Mouse (Mus musculus): ENCODE measurements around the gene Fam216b. TPM values are rescaled to one million over a fixed set of nuclear protein-coding genes. Genes with fewer than 3 reads are reported as not detected.

The Fam216b gene
- polyA plus RNA-seq, 1 experiment, result not detected

GRCm38 (mm10) chr14:78048258-78048657, 40.5 kb downstream of the Fam216b start:
- no peak overlapping the region for H3K27ac ChIP-seq (ENCODE audit: control insufficient read depth, insufficient read depth, low read depth, low read length)
- no peaks in the 10 kb centered on the region for H3K36me3 ChIP-seq (ENCODE audit: control insufficient read depth, insufficient read depth, low read length)
- TF ChIP-seq CTCF (IDR thresholded peaks at IDR 0.05; ENCODE audit: control insufficient read depth, insufficient read depth, insufficient replicate concordance, low read depth, low read length) (no peak), POLR2A (IDR thresholded peaks at IDR 0.05; ENCODE audit: control insufficient read depth, low read depth, low read length) (no peak)
- H3K27me3 ChIP-seq (ENCODE audit: control insufficient read depth, insufficient read depth, low read length), result no peaks in the 10 kb centered on the region
- H3K4me1 ChIP-seq (ENCODE audit: control insufficient read depth, insufficient read depth, low read length), result no peaks in the 10 kb centered on the region
- no peak overlapping the region for H3K4me3 ChIP-seq (ENCODE audit: control insufficient read depth, low read depth, low read length)

- Histone ChIP-seq H3K36me3 (ENCODE audit: control insufficient read depth, insufficient read depth, low read length) (no peaks in the 10 kb centered on the region), H3K4me1 (ENCODE audit: control insufficient read depth, insufficient read depth, low read length) (no peaks in the 10 kb centered on the region; the same call in 1 of the 2 replicates), H3K27me3 (ENCODE audit: control insufficient read depth, insufficient read depth, low read length) (no peaks in the 10 kb centered on the region), H3K27ac (ENCODE audit: control insufficient read depth, insufficient read depth, low read depth, low read length) (no peak overlapping the region), H3K4me3 (ENCODE audit: control insufficient read depth, low read depth, low read length) (no peak overlapping the region)
- TF ChIP-seq POLR2A (IDR thresholded peaks at IDR 0.05; ENCODE audit: control insufficient read depth, low read depth, low read length) (no peak), CTCF (IDR thresholded peaks at IDR 0.05; ENCODE audit: control insufficient read depth, insufficient read depth, insufficient replicate concordance, low read depth, low read length) (no peak)
Measured at GRCm38 (mm10) chr14:78043079-78043478, 45.7 kb downstream of the Fam216b start.

- H3K27me3 ChIP-seq (ENCODE audit: control insufficient read depth, insufficient read depth, low read length), result no peaks in the 10 kb centered on the region
- no peaks in the 10 kb centered on the region; the same call in 1 of the 2 replicates for H3K4me1 ChIP-seq (ENCODE audit: control insufficient read depth, insufficient read depth, low read length)
- H3K36me3 ChIP-seq (ENCODE audit: control insufficient read depth, insufficient read depth, low read length), result no peaks in the 10 kb centered on the region
- H3K27ac ChIP-seq (ENCODE audit: control insufficient read depth, insufficient read depth, low read depth, low read length), result no peak overlapping the region
- no peak for TF ChIP-seq POLR2A (IDR thresholded peaks at IDR 0.05; ENCODE audit: control insufficient read depth, low read depth, low read length)
- TF ChIP-seq CTCF (IDR thresholded peaks at IDR 0.05; ENCODE audit: control insufficient read depth, insufficient read depth, insufficient replicate concordance, low read depth, low read length), result peak; percentile 46; the same call in 1 of the 2 replicates
- no peak overlapping the region for H3K4me3 ChIP-seq (ENCODE audit: control insufficient read depth, low read depth, low read length)
Measured at GRCm38 (mm10) chr14:78041886-78042526, 46.8 kb downstream of the Fam216b start.

GRCm38 (mm10) chr14:78040643-78041042, 48.2 kb downstream of the Fam216b start:
- H3K27me3 ChIP-seq (ENCODE audit: control insufficient read depth, insufficient read depth, low read length), result no peaks in the 10 kb centered on the region
- TF ChIP-seq CTCF (IDR thresholded peaks at IDR 0.05; ENCODE audit: control insufficient read depth, insufficient read depth, insufficient replicate concordance, low read depth, low read length) (no peak), POLR2A (IDR thresholded peaks at IDR 0.05; ENCODE audit: control insufficient read depth, low read depth, low read length) (no peak)
- no peaks in the 10 kb centered on the region for H3K36me3 ChIP-seq (ENCODE audit: control insufficient read depth, insufficient read depth, low read length)
- H3K4me1 ChIP-seq (ENCODE audit: control insufficient read depth, insufficient read depth, low read length), result no peaks in the 10 kb centered on the region; the same call in 1 of the 2 replicates
- no peak overlapping the region for H3K27ac ChIP-seq (ENCODE audit: control insufficient read depth, insufficient read depth, low read depth, low read length)
- H3K4me3 ChIP-seq (ENCODE audit: control insufficient read depth, low read depth, low read length), result no peak overlapping the region

- TF ChIP-seq CTCF (IDR thresholded peaks at IDR 0.05; ENCODE audit: control insufficient read depth, insufficient read depth, insufficient replicate concordance, low read depth, low read length) (no peak), POLR2A (IDR thresholded peaks at IDR 0.05; ENCODE audit: control insufficient read depth, low read depth, low read length) (no peak)
Measured at GRCm38 (mm10) chr14:78038876-78039275, 49.9 kb downstream of the Fam216b start.

More at GRCm38 (mm10) chr14:78038876-78039275, 49.9 kb downstream of the Fam216b start:
- Histone ChIP-seq H3K27me3 (ENCODE audit: control insufficient read depth, insufficient read depth, low read length) (no peaks in the 10 kb centered on the region), H3K4me3 (ENCODE audit: control insufficient read depth, low read depth, low read length) (no peak overlapping the region), H3K36me3 (ENCODE audit: control insufficient read depth, insufficient read depth, low read length) (no peaks in the 10 kb centered on the region), H3K27ac (ENCODE audit: control insufficient read depth, insufficient read depth, low read depth, low read length) (no peak overlapping the region), H3K4me1 (ENCODE audit: control insufficient read depth, insufficient read depth, low read length) (no peaks in the 10 kb centered on the region; the same call in 1 of the 2 replicates)

Other genes starting within 250 kb of the Fam216b start
- 57.6 and 70.6 TPM in 2 replicates for gene Dnajc15, start 213.9 kb downstream of the Fam216b start, polyA plus RNA-seq (2012; rRNA removed)
- gene Epsti1, start 184.8 kb downstream of the Fam216b start, polyA plus RNA-seq (2012; rRNA removed), result 9.8 and 11.5 TPM in 2 replicates
- 0.04 TPM in 1 of 2 replicates, not detected in the other for gene Tnfsf11, start 219.0 kb upstream of the Fam216b start, polyA plus RNA-seq (2012; rRNA removed)